Mouse (Mus musculus) heart, postnatal 0 days (tissue): ENCODE measurements around the gene Kpna6. TPM values are rescaled to one million over a fixed set of nuclear protein-coding genes. Genes with fewer than 3 reads are reported as not detected.

Experiments
- ATAC-seq: fragments of 200-750 bp; cut with Nextera tagmentation; 2 replicates; pipeline ENCODE4 v1.8.0; 2017; ENCODE audit warnings: low read depth, moderate number of reproducible peaks, moderate library complexity; ENCODE audit not compliant: insufficient read depth
- DNase-seq: peaks from one replicate; pipeline ENCODE4 v3.0.0-alpha.2; 2016; ENCODE audit warnings: low spot score
- H3K27ac ChIP-seq: fragments of 300-500 bp; sonication (generic); 2 replicates; pipeline ENCODE4 v1.5.1; 2014; ENCODE audit warnings: low read depth, mild to moderate bottlenecking
- H3K27me3 ChIP-seq: fragments of 300-500 bp; sonication (generic); 2 replicates; pipeline ENCODE4 v1.6.1; 2014; ENCODE audit warnings: low read length, mixed read lengths; ENCODE audit not compliant: control insufficient read depth, insufficient read depth
- H3K36me3 ChIP-seq: fragments of 300-500 bp; sonication (generic); replicated peaks from 2 replicates; pipeline ENCODE4 v1.6.1; 2014; ENCODE audit warnings: low read length, mixed read lengths; ENCODE audit not compliant: control insufficient read depth, insufficient read depth
- H3K4me1 ChIP-seq: fragments of 300-500 bp; sonication (generic); 2 replicates; pipeline ENCODE4 v1.6.1; 2014; ENCODE audit warnings: antibody characterized with exemption; ENCODE audit not compliant: control insufficient read depth, insufficient read depth
- H3K4me2 ChIP-seq: fragments of 300-500 bp; sonication (generic); 2 replicates; pipeline ENCODE4 v1.6.1; 2014; ENCODE audit warnings: low read depth, mild to moderate bottlenecking, low read length, moderate library complexity
- H3K4me3 ChIP-seq: fragments of 300-500 bp; sonication (generic); 2 replicates; pipeline ENCODE4 v1.5.1; 2014; ENCODE audit warnings: low read depth, low read length
- H3K9ac ChIP-seq: fragments of 300-500 bp; sonication (generic); replicated peaks from 2 replicates; pipeline ENCODE4 v1.6.1; 2014; ENCODE audit warnings: low read depth, low read length, mixed read lengths
- H3K9me3 ChIP-seq: fragments of 300-500 bp; sonication (generic); replicated peaks from 2 replicates; pipeline ENCODE4 v1.6.1; 2016; ENCODE audit warnings: low read length; ENCODE audit not compliant: control insufficient read depth
- CTCF ChIP-seq: IDR thresholded peaks from 2 replicates; pipeline ENCODE4 v1.5.1; 2016; ENCODE audit warnings: antibody characterized with exemption, control low read depth, low read depth
- EP300 ChIP-seq: IDR thresholded peaks from 2 replicates; pipeline ENCODE4 v1.6.1; 2016; ENCODE audit warnings: antibody characterized with exemption, low read depth
- WGBS: fragments of 180-500 bp; shearing (Covaris S2); extraction: QIAGEN DNeasy Blood & Tissue Kit; methylation state at CpG from one replicate; pipeline ENCODE4 v1.1.7; 2014; 5-methylcytosine and 5-hydroxymethylcytosine counted together
- polyA plus RNA-seq: library from polyadenylated mRNA; unstranded; fragments of >200 nt; fragmentation: Nextera tagmentation; extraction: Ambion mirVana; gene quantifications from 2 replicates; pipeline ENCODE4 v1.2.1, GENCODE M21; 2015
- total RNA-seq: library from RNA; depleted of rRNA; stranded (reverse); fragments of >200 nt; gene quantifications from 2 replicates; pipeline ENCODE4 v1.2.3, GENCODE M21; 2014; ENCODE audit warnings: low replicate concordance; rRNA removed

Gene Kpna6
- total RNA-seq (48.8 and 52.3 TPM in 2 replicates), polyA plus RNA-seq (9.3 and 10.4 TPM in 2 replicates)

DNA sequence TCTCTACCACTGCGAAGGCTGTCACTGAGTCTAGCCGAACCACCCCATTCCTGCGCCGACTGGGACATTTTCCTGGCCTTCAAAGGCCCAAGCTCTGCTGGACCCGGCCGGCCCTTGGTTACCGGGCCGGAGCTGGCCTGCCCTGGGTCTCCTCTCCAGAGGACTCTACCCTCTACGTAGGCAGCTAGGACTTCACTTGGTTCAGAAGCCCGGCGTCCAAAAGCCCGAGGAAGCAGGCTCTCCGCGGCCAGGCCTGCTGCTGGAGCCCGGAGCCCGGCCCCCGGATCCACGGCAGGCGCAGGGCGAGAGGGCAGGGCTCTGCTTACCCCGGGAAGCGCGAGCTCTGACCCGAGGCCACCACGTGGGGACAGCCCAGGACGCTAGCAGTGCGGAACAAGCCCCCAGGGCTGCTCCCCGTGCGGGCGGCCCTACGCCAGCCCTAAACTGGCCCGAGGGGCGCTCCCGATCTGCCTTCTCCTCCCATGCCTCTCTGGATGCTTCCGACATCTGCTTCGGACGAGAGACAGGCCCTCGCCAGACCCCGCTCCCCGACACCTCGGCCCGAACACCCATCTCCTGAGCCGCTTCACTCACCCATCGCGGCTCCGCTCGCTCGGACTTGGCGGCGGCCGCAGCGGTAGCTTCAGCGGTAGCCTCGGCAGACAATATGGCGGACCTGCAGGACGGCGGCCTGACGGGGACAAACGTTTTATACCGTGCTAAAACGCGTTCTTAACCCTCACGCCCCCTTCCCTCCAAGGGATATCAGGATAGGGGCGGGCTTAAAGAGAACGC, at the start of gene Kpna6:
Gene Kpna6 (minus strand): TSS at position 685 of the 795 bp plus-strand sequence.
- TF ChIP-seq EP300 (no peak; the same call in 1 of the 2 replicates), CTCF (no peak)
- H3K4me1 ChIP-seq = peaks cover 15% of the 10 kb centered on the region
- H3K4me2 ChIP-seq = peak within 1 kb of the TSS; percentile 86
- peaks cover 16% of the 10 kb centered on the region for H3K36me3 ChIP-seq
- peak; percentile 90 for ATAC-seq
- peak within 1 kb of the TSS; percentile 97 for H3K27ac ChIP-seq
- peak within 1 kb of the TSS; percentile 97 for H3K9ac ChIP-seq
- no peaks in the 10 kb centered on the region for H3K27me3 ChIP-seq
- H3K4me3 ChIP-seq = peak within 1 kb of the TSS; percentile 90
- under 1% methylated on average over 61 of the region's 65 CpGs for WGBS
- DNase-seq = peak; percentile 95
- no peaks in the 10 kb centered on the region for H3K9me3 ChIP-seq

DNA sequence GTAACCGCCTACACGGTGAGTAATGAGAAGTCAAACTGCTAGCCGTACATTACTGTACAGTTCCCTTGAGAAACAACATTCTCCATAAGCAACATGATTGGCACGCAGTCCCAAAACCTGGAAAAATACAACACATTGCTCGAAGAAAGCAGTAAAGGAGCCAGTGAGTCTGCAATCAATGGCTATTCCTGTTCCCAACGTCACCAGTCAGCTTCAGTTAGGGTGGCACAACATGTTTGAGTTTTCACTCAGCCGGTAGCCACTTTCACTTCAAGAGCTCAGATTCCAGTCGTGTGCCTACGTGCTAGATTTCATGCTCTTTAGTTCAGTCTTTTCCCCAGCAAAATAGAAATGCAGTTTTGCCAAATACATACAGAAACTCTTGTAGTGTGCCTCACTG, 43.7 kb upstream of the Kpna6 start:
- H3K9ac ChIP-seq = no peak overlapping the region
- H3K9me3 ChIP-seq = no peaks in the 10 kb centered on the region
- DNase-seq (no peak), ATAC-seq (no peak)
- H3K27ac ChIP-seq = no peak overlapping the region
- H3K27me3 ChIP-seq = no peaks in the 10 kb centered on the region
- WGBS = 75% methylated on average over 9 of the region's 9 CpGs
- TF ChIP-seq EP300 = no peak
- no peak for TF ChIP-seq CTCF
- H3K4me3 ChIP-seq = no peak overlapping the region
- peaks cover 84% of the 10 kb centered on the region for H3K36me3 ChIP-seq
- H3K4me1 ChIP-seq = no peaks in the 10 kb centered on the region
- no peak overlapping the region for H3K4me2 ChIP-seq

DNA sequence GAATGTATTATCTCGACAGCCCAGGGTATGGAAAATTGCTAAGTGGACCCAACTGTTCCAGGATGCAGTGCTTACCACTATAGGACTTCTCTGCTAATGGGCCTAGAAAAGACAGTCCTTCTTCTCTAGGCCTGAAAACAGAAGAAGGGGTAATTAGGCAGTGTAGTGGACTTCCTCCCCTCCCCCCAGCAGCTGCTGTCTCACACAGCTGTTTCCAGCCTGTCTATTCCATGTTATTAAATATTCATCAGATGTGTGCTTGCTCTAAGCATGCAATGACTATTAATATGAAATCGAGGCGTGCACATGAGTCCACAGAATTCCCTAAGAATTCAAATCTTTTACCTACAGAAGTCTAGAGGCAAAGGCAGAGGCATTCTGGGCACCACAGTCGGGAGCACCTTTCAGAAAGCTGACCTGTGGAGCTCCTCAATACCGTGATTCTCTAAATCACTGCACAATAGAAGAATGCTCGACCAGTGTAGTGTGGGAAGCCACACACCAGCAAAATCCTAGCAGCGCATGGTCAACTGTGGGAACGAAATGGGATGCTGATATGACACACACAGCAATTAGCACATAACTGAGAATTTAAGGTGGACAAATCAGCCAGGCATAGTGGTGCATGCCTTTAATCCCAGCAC, 37.0 kb upstream of the Kpna6 start:
- Histone ChIP-seq H3K4me3 (no peak overlapping the region), H3K27me3 (no peaks in the 10 kb centered on the region), H3K9ac (no peak overlapping the region), H3K4me1 (no peaks in the 10 kb centered on the region), H3K36me3 (peaks cover 97% of the 10 kb centered on the region), H3K27ac (peak overlapping the region; percentile 47; the same call in 1 of the 2 replicates), H3K9me3 (no peaks in the 10 kb centered on the region), H3K4me2 (no peak overlapping the region)
- TF ChIP-seq CTCF (no peak), EP300 (no peak)
- ATAC-seq (no peak), DNase-seq (no peak)
- 71% methylated on average over 8 of the region's 8 CpGs for WGBS

DNA sequence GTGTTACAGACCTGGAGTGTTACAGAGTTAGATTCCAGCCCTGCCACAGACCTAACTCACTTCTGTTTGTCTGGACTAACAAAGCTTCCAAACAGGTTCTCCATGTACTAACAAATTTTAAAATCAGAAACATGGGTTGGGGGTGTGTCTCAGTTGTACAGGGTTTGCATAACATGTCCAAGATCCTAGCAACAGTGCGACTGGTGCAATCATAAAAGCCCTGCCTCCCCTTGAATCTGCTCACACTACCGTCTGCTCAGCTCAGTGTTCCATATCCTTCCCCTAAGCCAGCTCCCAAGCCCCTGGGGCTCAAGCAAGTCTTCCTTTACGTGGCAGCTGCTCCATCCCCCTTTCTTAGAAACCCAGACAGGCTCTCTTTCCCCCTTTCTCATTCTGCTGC, 34.2 kb upstream of the Kpna6 start:
- ATAC-seq = no peak
- whole genome bisulfite sequencing = 66% methylated on average over 3 of the region's 3 CpGs
- H3K9me3 ChIP-seq = no peaks in the 10 kb centered on the region
- H3K4me3 ChIP-seq = no peak overlapping the region
- H3K4me1 ChIP-seq = no peaks in the 10 kb centered on the region
- no peak for DNase-seq
- no peak overlapping the region for H3K27ac ChIP-seq
- H3K36me3 ChIP-seq = peaks cover 88% of the 10 kb centered on the region
- H3K9ac ChIP-seq = no peak overlapping the region
- no peak overlapping the region for H3K4me2 ChIP-seq
- TF ChIP-seq EP300 = no peak
- TF ChIP-seq CTCF = no peak
- no peaks in the 10 kb centered on the region for H3K27me3 ChIP-seq

DNA sequence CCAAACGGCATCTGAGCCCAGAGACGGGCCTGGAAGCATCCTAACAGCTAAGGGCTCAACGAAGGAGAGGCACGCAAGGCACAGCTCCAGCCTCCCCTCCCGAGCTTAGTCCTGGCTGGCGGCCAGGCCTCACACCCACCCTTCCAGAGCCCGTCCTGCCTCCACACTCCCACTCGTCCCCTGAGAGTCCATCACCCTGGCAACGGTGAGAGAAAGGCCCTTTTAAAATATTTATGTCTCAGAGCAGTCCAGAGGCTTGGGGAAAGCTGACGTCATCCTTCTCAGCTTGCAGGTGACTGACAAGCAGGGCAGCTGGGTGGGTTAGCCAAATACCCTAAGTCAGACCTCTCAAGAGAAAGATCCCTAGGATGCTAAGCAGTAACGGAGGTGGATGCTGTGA, 29.9 kb upstream of the Kpna6 start:
- Histone ChIP-seq H3K4me2 (no peak overlapping the region), H3K9me3 (no peaks in the 10 kb centered on the region), H3K27me3 (no peaks in the 10 kb centered on the region), H3K4me1 (no peaks in the 10 kb centered on the region), H3K4me3 (no peak overlapping the region), H3K9ac (no peak overlapping the region), H3K36me3 (peaks cover 45% of the 10 kb centered on the region), H3K27ac (peak overlapping the region; percentile 56; the same call in 1 of the 2 replicates)
- TF ChIP-seq CTCF (no peak), EP300 (no peak)
- 8% methylated on average over 11 of the region's 11 CpGs for WGBS
- DNase-seq (peak; percentile 70), ATAC-seq (peak; percentile 62)
